Comparison of ENCODE assay signal across 24 mouse cellular contexts in genomic region chr14:33888387-33889035, GRCm38 (mm10). TPM values are rescaled to one million over a fixed set of nuclear protein-coding genes. Genes with fewer than 3 reads are reported as not detected.
DNase-seq lines count a peak whose midpoint lies in the region; ATAC-seq and TF ChIP-seq lines count a peak whose summit lies in the region.
"Had no signal": no experiment of that assay in that cellular context is flagged by ENCODE, and none has a peak within 500 bp of the region (broad histone marks: within the 10 kb centered on the region; RNA-seq: fewer than 3 reads in every experiment).

No protein-coding gene starts in this region.

- no peak for TF ChIP-seq POLR2A in brain, embryonic 14.5 days (IDR thresholded peaks at IDR 0.05; ENCODE audit: borderline replicate concordance, extremely low read depth, insufficient read depth, insufficient read length, poor library complexity, severe bottlenecking)

- TF ChIP-seq CTCF in left cerebral cortex, adult 2 months (IDR thresholded peaks at IDR 0.05): no peak
- no peak for TF ChIP-seq CTCF in brain, embryonic 14.5 days (IDR thresholded peaks at IDR 0.05; ENCODE audit: borderline replicate concordance, extremely low read depth, insufficient read depth, insufficient read length)

- intact Hi-C loops in left cerebral cortex, postnatal 4 days (cut with DNase I): no loop called here
- intact Hi-C loops in left cerebral cortex, adult 2 months (cut with DNase I): no loop called here

- no peak overlapping the region for H3K4me3 ChIP-seq in left cerebral cortex, adult 2 months
- H3K4me3 ChIP-seq: embryonic facial prominence, embryonic 15.5 days; heart, embryonic 13.5 days; kidney, embryonic 15.5 days; megakaryocyte, embryonic 14.5 days had no signal

- no peak overlapping the region for H3K27ac ChIP-seq in left cerebral cortex, adult 2 months
- H3K27ac ChIP-seq: embryonic facial prominence, embryonic 15.5 days; heart, embryonic 13.5 days; kidney, embryonic 15.5 days; liver, embryonic 14.5 days had no signal

- peak; percentile 77 for DNase-seq in left cerebral cortex, postnatal 4 days
- no peak for DNase-seq in left cerebral cortex, adult 2 months (ENCODE audit: extremely low spot score in 1 of 2, low spot score in 2 of 2)
- peak; percentile 14 for DNase-seq in Muller cell, postnatal 12 days (ENCODE audit: inconsistent ontology term)
- DNase-seq in brain, embryonic 14.5 days (ENCODE audit: low read depth): peak; percentile 13
- peak; percentile 26 for DNase-seq in cerebellum, adult 9-10 months
- DNase-seq in gastrocnemius, postnatal 10 days: no peak
- DNase-seq: adrenal gland, adult 2 months; embryo, embryonic 11 days; heart, adult 18-20 months; heart, postnatal 36 days; right cerebral cortex, postnatal 25 days; thymus, postnatal 4 days had no signal

- ATAC-seq in frontal cortex, adult (ENCODE audit: low TSS enrichment): no peak
- ATAC-seq: intestine, postnatal 0 days had no signal

RNA-seq across cellular contexts. Expression of gene Gdf10, which starts 34.9 kb away (rescaled TPM):
- 1 to 10 TPM; 7.7 to 9.2 TPM for total RNA-seq in left cerebral cortex, postnatal 4 days (2021)
- 1 to 10 TPM; 3.2 to 3.6 TPM for total RNA-seq in left cerebral cortex, adult 2 months (2021)
- polyA plus RNA-seq in brain, embryonic 14.5 days (2012; rRNA removed): 3.1 and 4.5 TPM in 2 replicates
- total RNA-seq in gastrocnemius, postnatal 10 days (2021): 1 to 10 TPM; 4.1 to 5.0 TPM

RNA-seq across cellular contexts. Expression of gene Gdf2, which starts 52.3 kb away (rescaled TPM):
- not detected for total RNA-seq in left cerebral cortex, postnatal 4 days (2021)
- not detected for total RNA-seq in left cerebral cortex, adult 2 months (2021)
- polyA plus RNA-seq in brain, embryonic 14.5 days (2012; rRNA removed): not detected in 2 replicates
- not detected for total RNA-seq in gastrocnemius, postnatal 10 days (2021)
- total RNA-seq: adrenal gland, adult 2 months; gastrocnemius, adult 8-10 months; layer of hippocampus, postnatal 25 days; left cerebral cortex, postnatal 14 days had no signal
- polyA plus RNA-seq: adrenal gland, adult 2 months; embryonic facial prominence, embryonic 15.5 days; intestine, postnatal 0 days; large intestine, adult 2 months; stomach, embryonic 14.5 days had no signal

Comparison
In these comparisons a context has a peak if more than half of its experiments do, and no peak if none do; other contexts are left out.
1. DNase-seq: peak in left cerebral cortex, postnatal 4 days (single experiment), Muller cell, postnatal 12 days (single experiment), brain, embryonic 14.5 days (single experiment) and cerebellum, adult 9-10 months (single experiment); none in left cerebral cortex, adult 2 months (0 of 2) and gastrocnemius, postnatal 10 days (single experiment).